Mouse (Mus musculus): ENCODE results near the gene Prune2. TPM values are rescaled to one million over a fixed set of nuclear protein-coding genes. Genes with fewer than 3 reads are reported as not detected.

The Prune2 gene
- polyA plus RNA-seq, 1 experiment from 2014 or later, result 6.7 TPM

- WGBS, result 56% methylated on average over 8 of the region's 8 CpGs
- no peaks in the 10 kb centered on the region for H3K9me3 ChIP-seq (replicated peaks; ENCODE audit: control insufficient read depth, low read length)
- H3K4me3 ChIP-seq (ENCODE audit: low read length), result no peak overlapping the region
- no peak overlapping the region for H3K4me2 ChIP-seq (ENCODE audit: low read depth, low read length)
- H3K36me3 ChIP-seq (ENCODE audit: control insufficient read depth, insufficient read depth), result no peaks in the 10 kb centered on the region
- ATAC-seq (replicated peaks; ENCODE audit: extremely low read depth, insufficient read depth, low FRiP score), result no peak
- no peak overlapping the region for H3K9ac ChIP-seq (ENCODE audit: low read length)
- H3K27ac ChIP-seq (ENCODE audit: low read length), result no peak overlapping the region
- H3K27me3 ChIP-seq (ENCODE audit: control insufficient read depth, insufficient read depth, low read length), result no peaks in the 10 kb centered on the region
- no peaks in the 10 kb centered on the region for H3K4me1 ChIP-seq (ENCODE audit: control insufficient read depth, insufficient read depth, low read length)
These were observed 122.9 kb downstream of the Prune2 start for GRCm38 (mm10) chr19:17078643-17079316.

GRCm38 (mm10) chr19:17081382-17081781, 125.5 kb downstream of the Prune2 start:
- no peak overlapping the region for H3K4me2 ChIP-seq (ENCODE audit: low read depth, low read length)
- H3K36me3 ChIP-seq (ENCODE audit: control insufficient read depth, insufficient read depth), result no peaks in the 10 kb centered on the region
- H3K27me3 ChIP-seq (ENCODE audit: control insufficient read depth, insufficient read depth, low read length), result no peaks in the 10 kb centered on the region; the same call in 1 of the 2 replicates
- 77% methylated on average over 10 of the region's 10 CpGs for WGBS
- no peak overlapping the region for H3K27ac ChIP-seq (ENCODE audit: low read length)
- ATAC-seq (replicated peaks; ENCODE audit: extremely low read depth, insufficient read depth, low FRiP score), result no peak
- no peaks in the 10 kb centered on the region for H3K4me1 ChIP-seq (ENCODE audit: control insufficient read depth, insufficient read depth, low read length)
- no peak overlapping the region for H3K4me3 ChIP-seq (ENCODE audit: low read length)
- no peak overlapping the region for H3K9ac ChIP-seq (ENCODE audit: low read length)
- H3K9me3 ChIP-seq (replicated peaks; ENCODE audit: control insufficient read depth, low read length), result no peaks in the 10 kb centered on the region

- 47% methylated on average over 8 of the region's 8 CpGs for WGBS
- Histone ChIP-seq H3K36me3 (ENCODE audit: control insufficient read depth, insufficient read depth) (no peaks in the 10 kb centered on the region), H3K27me3 (ENCODE audit: control insufficient read depth, insufficient read depth, low read length) (no peaks in the 10 kb centered on the region), H3K9ac (ENCODE audit: low read length) (no peak overlapping the region), H3K4me3 (ENCODE audit: low read length) (no peak overlapping the region), H3K4me1 (ENCODE audit: control insufficient read depth, insufficient read depth, low read length) (0 out of 2 replicates have a peak, but pooled peaks cover 2% of the 10 kb centered on the region), H3K9me3 (replicated peaks; ENCODE audit: control insufficient read depth, low read length) (no peaks in the 10 kb centered on the region), H3K27ac (ENCODE audit: low read length) (no peak overlapping the region), H3K4me2 (ENCODE audit: low read depth, low read length) (no peak overlapping the region)
- ATAC-seq (replicated peaks; ENCODE audit: extremely low read depth, insufficient read depth, low FRiP score), result no peak
These were observed 138.1 kb downstream of the Prune2 start for GRCm38 (mm10) chr19:17094067-17094466.

GRCm38 (mm10) chr19:17096338-17096737, 140.4 kb downstream of the Prune2 start:
- Histone ChIP-seq H3K27ac (ENCODE audit: low read length) (no peak overlapping the region), H3K4me1 (ENCODE audit: control insufficient read depth, insufficient read depth, low read length) (0 out of 2 replicates have a peak, but pooled peaks cover 2% of the 10 kb centered on the region), H3K4me3 (ENCODE audit: low read length) (no peak overlapping the region), H3K9me3 (replicated peaks; ENCODE audit: control insufficient read depth, low read length) (no peaks in the 10 kb centered on the region), H3K9ac (ENCODE audit: low read length) (no peak overlapping the region), H3K36me3 (ENCODE audit: control insufficient read depth, insufficient read depth) (no peaks in the 10 kb centered on the region), H3K4me2 (ENCODE audit: low read depth, low read length) (no peak overlapping the region), H3K27me3 (ENCODE audit: control insufficient read depth, insufficient read depth, low read length) (no peaks in the 10 kb centered on the region)
- ATAC-seq (replicated peaks; ENCODE audit: extremely low read depth, insufficient read depth, low FRiP score), result no peak
- 84% methylated on average over 2 of the region's 2 CpGs for WGBS

- 75% methylated on average over 6 of the region's 6 CpGs for WGBS
- Histone ChIP-seq H3K4me2 (ENCODE audit: low read depth, low read length) (no peak overlapping the region), H3K27me3 (ENCODE audit: control insufficient read depth, insufficient read depth, low read length) (no peaks in the 10 kb centered on the region), H3K9me3 (replicated peaks; ENCODE audit: control insufficient read depth, low read length) (no peaks in the 10 kb centered on the region), H3K4me1 (ENCODE audit: control insufficient read depth, insufficient read depth, low read length) (0 out of 2 replicates have a peak, but pooled peaks cover 2% of the 10 kb centered on the region), H3K36me3 (ENCODE audit: control insufficient read depth, insufficient read depth) (no peaks in the 10 kb centered on the region), H3K9ac (ENCODE audit: low read length) (no peak overlapping the region), H3K27ac (ENCODE audit: low read length) (no peak overlapping the region), H3K4me3 (ENCODE audit: low read length) (no peak overlapping the region)
- ATAC-seq (replicated peaks; ENCODE audit: extremely low read depth, insufficient read depth, low FRiP score), result no peak
These were observed 141.3 kb downstream of the Prune2 start for GRCm38 (mm10) chr19:17097210-17097609.

GRCm38 (mm10) chr19:17108782-17109181, 152.9 kb downstream of the Prune2 start:
- Histone ChIP-seq H3K27me3 (ENCODE audit: control insufficient read depth, insufficient read depth, low read length) (no peaks in the 10 kb centered on the region), H3K9me3 (replicated peaks; ENCODE audit: control insufficient read depth, low read length) (no peaks in the 10 kb centered on the region), H3K27ac (ENCODE audit: low read length) (no peak overlapping the region), H3K4me3 (ENCODE audit: low read length) (no peak overlapping the region), H3K9ac (ENCODE audit: low read length) (no peak overlapping the region), H3K36me3 (ENCODE audit: control insufficient read depth, insufficient read depth) (no peaks in the 10 kb centered on the region), H3K4me2 (ENCODE audit: low read depth, low read length) (no peak overlapping the region), H3K4me1 (ENCODE audit: control insufficient read depth, insufficient read depth, low read length) (no peaks in the 10 kb centered on the region)
- no peak for ATAC-seq (replicated peaks; ENCODE audit: extremely low read depth, insufficient read depth, low FRiP score)
- WGBS, result 76% methylated on average over 8 of the region's 8 CpGs

GRCm38 (mm10) chr19:17124034-17124735, 168.3 kb downstream of the Prune2 start:
- no peaks in the 10 kb centered on the region for H3K27me3 ChIP-seq (ENCODE audit: control insufficient read depth, insufficient read depth, low read length)
- ATAC-seq (replicated peaks; ENCODE audit: extremely low read depth, insufficient read depth, low FRiP score), result no peak
- H3K4me1 ChIP-seq (ENCODE audit: control insufficient read depth, insufficient read depth, low read length), result no peaks in the 10 kb centered on the region
- no peak overlapping the region for H3K4me3 ChIP-seq (ENCODE audit: low read length)
- no peaks in the 10 kb centered on the region for H3K9me3 ChIP-seq (replicated peaks; ENCODE audit: control insufficient read depth, low read length)
- no peaks in the 10 kb centered on the region for H3K36me3 ChIP-seq (ENCODE audit: control insufficient read depth, insufficient read depth)
- no peak overlapping the region for H3K27ac ChIP-seq (ENCODE audit: low read length)
- 65% methylated on average over 12 of the region's 12 CpGs for WGBS
- H3K4me2 ChIP-seq (ENCODE audit: low read depth, low read length), result no peak overlapping the region
- no peak overlapping the region for H3K9ac ChIP-seq (ENCODE audit: low read length)

- Histone ChIP-seq H3K4me3 (ENCODE audit: low read length) (no peak overlapping the region), H3K27me3 (ENCODE audit: control insufficient read depth, insufficient read depth, low read length) (no peaks in the 10 kb centered on the region), H3K9me3 (replicated peaks; ENCODE audit: control insufficient read depth, low read length) (no peaks in the 10 kb centered on the region), H3K36me3 (ENCODE audit: control insufficient read depth, insufficient read depth) (no peaks in the 10 kb centered on the region), H3K27ac (ENCODE audit: low read length) (no peak overlapping the region), H3K4me1 (ENCODE audit: control insufficient read depth, insufficient read depth, low read length) (no peaks in the 10 kb centered on the region), H3K9ac (ENCODE audit: low read length) (no peak overlapping the region), H3K4me2 (ENCODE audit: low read depth, low read length) (no peak overlapping the region)
- ATAC-seq (replicated peaks; ENCODE audit: extremely low read depth, insufficient read depth, low FRiP score), result no peak
- WGBS, result 70% methylated on average over 7 of the region's 7 CpGs
These were observed 169.5 kb downstream of the Prune2 start for GRCm38 (mm10) chr19:17125380-17125779.

GRCm38 (mm10) chr19:17130544-17130943, 174.6 kb downstream of the Prune2 start:
- Histone ChIP-seq H3K9me3 (replicated peaks; ENCODE audit: control insufficient read depth, low read length) (no peaks in the 10 kb centered on the region), H3K4me2 (ENCODE audit: low read depth, low read length) (no peak overlapping the region), H3K9ac (ENCODE audit: low read length) (no peak overlapping the region), H3K4me1 (ENCODE audit: control insufficient read depth, insufficient read depth, low read length) (no peaks in the 10 kb centered on the region), H3K4me3 (ENCODE audit: low read length) (no peak overlapping the region), H3K36me3 (ENCODE audit: control insufficient read depth, insufficient read depth) (no peaks in the 10 kb centered on the region), H3K27ac (ENCODE audit: low read length) (no peak overlapping the region), H3K27me3 (ENCODE audit: control insufficient read depth, insufficient read depth, low read length) (no peaks in the 10 kb centered on the region)
- ATAC-seq (replicated peaks; ENCODE audit: extremely low read depth, insufficient read depth, low FRiP score), result no peak
- WGBS, result 78% methylated on average over 3 of the region's 3 CpGs
